Mouse (Mus musculus): ENCODE measurements around the gene Lhfp. TPM values are rescaled to one million over a fixed set of nuclear protein-coding genes. Genes with fewer than 3 reads are reported as not detected.
A peak's percentile ranks its signal among the peaks of the same experiment; 100 is the strongest.

Lhfp gene
- polyA plus RNA-seq, 1 experiment from 2014 or later: 50.7 TPM

DNA sequence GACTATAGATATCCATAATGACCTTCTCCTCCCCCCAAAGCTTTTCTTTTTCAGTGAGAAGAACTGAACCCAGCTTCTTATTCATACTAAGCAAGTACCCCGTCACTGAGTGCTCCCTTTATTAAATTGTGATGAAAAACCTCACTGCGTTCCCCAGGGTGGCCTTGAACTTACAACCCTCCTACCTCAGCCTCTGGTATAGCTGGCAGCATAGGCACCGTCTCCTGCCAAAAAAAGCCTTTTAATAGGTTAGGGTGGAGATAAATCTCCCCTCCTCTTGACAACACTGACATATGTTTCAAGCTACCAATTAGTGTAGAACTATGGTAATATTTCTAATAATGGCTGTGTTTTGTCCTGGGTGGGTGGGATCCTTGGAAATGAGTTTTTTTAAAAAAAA lies 33.4 kb downstream of the Lhfp start:
- Histone ChIP-seq H3K27me3 (replicated peaks) (no peaks in the 10 kb centered on the region), H3K4me2 (replicated peaks) (no peak overlapping the region), H3K36me3 (no peaks in the 10 kb centered on the region), H3K9ac (no peak overlapping the region), H3K9me3 (no peaks in the 10 kb centered on the region), H3K27ac (no peak overlapping the region), H3K4me1 (no peaks in the 10 kb centered on the region), H3K4me3 (no peak overlapping the region)
- ATAC-seq (ENCODE audit: low FRiP score, low read depth): no peak
- 81% methylated on average over 3 of the region's 3 CpGs for WGBS

DNA sequence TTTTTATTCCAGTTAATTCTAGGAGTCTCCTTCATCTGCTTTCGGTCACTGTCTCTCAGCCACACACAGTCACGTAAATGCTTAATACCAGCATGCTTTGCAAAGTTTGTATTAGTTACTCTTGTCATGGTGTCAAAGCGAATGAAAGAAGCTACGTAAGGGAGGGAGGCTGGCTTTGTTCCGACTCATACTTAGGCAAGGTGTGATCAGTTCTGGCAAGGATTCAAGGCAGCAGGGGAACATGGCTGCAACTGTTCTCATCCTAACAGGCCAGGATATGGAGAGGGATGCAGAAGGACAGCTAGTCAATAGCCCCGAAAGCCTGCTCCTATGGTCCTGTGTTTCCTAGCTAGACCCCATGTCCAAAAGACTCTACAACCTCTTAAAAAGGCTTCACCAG lies 39.0 kb downstream of the Lhfp start:
- Histone ChIP-seq H3K27me3 (replicated peaks) (no peaks in the 10 kb centered on the region), H3K4me2 (replicated peaks) (no peak overlapping the region), H3K27ac (no peak overlapping the region), H3K9ac (no peak overlapping the region), H3K4me3 (no peak overlapping the region), H3K4me1 (no peaks in the 10 kb centered on the region), H3K36me3 (no peaks in the 10 kb centered on the region), H3K9me3 (no peaks in the 10 kb centered on the region)
- 93% methylated on average over 6 of the region's 6 CpGs for WGBS
- ATAC-seq (ENCODE audit: low FRiP score, low read depth): no peak

DNA sequence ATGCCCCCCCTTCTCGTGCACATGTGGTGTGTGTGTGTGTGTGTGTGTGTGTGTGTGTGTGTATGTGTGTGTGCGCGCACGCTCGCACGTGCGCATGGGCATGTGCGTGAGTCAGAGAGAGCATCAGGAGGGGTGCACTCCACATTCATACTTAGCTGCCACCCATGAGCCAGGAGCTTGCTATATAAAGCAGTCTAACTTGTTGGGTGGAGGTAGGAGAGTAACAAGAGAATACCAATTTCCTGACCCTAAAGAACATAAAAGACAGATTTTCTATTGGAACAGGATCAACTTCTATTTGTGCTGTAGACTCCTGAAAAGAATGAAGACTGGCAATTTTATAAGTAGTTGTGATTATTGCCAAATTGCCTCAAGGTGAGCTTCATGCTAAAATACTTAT lies 39.4 kb downstream of the Lhfp start:
- WGBS: 97% methylated on average over 8 of the region's 8 CpGs
- Histone ChIP-seq H3K27ac (no peak overlapping the region), H3K4me1 (no peaks in the 10 kb centered on the region), H3K9me3 (no peaks in the 10 kb centered on the region), H3K27me3 (replicated peaks) (no peaks in the 10 kb centered on the region), H3K9ac (no peak overlapping the region), H3K4me2 (replicated peaks) (no peak overlapping the region), H3K36me3 (no peaks in the 10 kb centered on the region), H3K4me3 (no peak overlapping the region)
- ATAC-seq (ENCODE audit: low FRiP score, low read depth): no peak

DNA sequence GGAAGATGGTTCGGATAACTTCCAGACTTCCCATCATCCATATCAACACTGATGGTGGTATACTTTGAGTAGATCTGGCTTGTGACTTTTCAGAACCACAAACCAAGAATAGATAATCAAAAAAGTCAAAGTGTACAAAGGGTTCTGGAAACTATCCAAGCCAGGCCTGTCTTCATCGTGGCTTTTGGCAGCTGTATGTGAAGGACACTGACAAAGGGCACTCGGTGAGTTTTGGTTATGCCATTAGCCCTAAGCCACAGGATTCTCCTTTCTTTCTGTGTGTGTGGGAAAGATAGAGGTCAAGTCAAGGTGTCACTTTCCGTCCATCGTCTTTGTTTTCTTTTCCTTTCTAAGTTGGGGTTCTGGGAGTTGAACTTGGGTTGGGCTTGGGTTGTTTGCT lies 42.4 kb downstream of the Lhfp start:
- H3K4me1 ChIP-seq: peaks cover 5% of the 10 kb centered on the region; the same call in 1 of the 2 replicates
- H3K4me3 ChIP-seq: no peak overlapping the region
- no peak overlapping the region for H3K4me2 ChIP-seq (replicated peaks)
- ATAC-seq (ENCODE audit: low FRiP score, low read depth): no peak
- H3K27ac ChIP-seq: no peak overlapping the region
- H3K9me3 ChIP-seq: no peaks in the 10 kb centered on the region
- H3K27me3 ChIP-seq (replicated peaks): no peaks in the 10 kb centered on the region
- no peak overlapping the region for H3K9ac ChIP-seq
- WGBS: 90% methylated on average over 5 of the region's 5 CpGs
- no peaks in the 10 kb centered on the region for H3K36me3 ChIP-seq

DNA sequence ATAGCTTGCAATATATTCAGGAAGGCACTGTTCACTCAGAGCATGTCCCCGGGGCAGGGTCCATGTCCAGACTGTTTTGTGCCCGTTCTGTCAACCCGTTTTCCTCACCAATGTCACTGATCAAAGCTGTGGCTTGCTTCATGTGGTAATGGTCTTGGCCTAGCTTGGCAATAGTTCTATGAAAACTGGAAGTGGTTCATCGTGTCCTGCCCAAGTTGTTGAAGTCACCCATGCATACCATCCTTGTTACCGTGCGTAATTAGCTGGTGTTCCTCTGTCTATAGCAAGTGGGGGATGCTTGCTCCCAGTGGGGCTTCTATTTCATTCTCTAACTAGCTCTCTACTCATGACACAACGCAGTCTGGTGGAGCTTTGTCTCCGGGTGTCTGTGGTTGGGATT lies 43.5 kb downstream of the Lhfp start:
- Histone ChIP-seq H3K4me3 (no peak overlapping the region), H3K9ac (no peak overlapping the region), H3K9me3 (no peaks in the 10 kb centered on the region), H3K36me3 (no peaks in the 10 kb centered on the region), H3K4me2 (replicated peaks) (no peak overlapping the region), H3K4me1 (peaks cover 5% of the 10 kb centered on the region; the same call in 1 of the 2 replicates), H3K27me3 (replicated peaks) (no peaks in the 10 kb centered on the region), H3K27ac (no peak overlapping the region)
- WGBS: 90% methylated on average over 8 of the region's 8 CpGs
- ATAC-seq (ENCODE audit: low FRiP score, low read depth): no peak

DNA sequence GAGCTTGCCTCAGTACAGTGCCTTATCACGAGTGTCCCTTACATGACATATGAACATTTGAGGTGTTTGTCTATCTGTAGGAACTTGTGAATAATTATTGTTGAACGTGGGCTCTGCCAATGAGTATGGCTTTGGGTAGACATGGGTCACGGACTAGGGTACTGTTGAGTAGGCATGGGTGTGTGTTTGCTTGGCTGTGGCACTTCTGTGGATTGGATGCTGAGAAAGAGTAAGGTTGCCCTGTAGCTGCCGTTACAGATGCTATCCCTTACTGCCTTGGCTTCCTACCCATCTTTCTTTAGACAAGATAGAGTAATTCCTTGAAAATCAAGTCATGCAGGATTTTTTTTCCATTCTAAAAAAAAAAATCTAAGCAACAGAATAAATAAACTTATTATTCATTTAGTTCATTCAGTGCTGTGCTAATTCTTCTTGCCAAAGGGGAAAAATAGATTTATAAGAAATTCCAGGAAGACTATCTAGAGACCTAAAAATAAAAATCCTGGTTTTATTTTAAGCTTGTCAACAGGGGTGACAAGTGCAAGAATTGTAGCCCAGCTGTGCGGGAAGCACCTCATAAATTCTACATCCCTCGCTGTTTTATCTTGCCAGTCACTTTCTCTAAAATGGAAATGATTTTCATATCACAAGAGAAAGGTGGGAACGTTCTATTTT lies 45.3 kb downstream of the Lhfp start:
- Histone ChIP-seq H3K4me2 (replicated peaks) (no peak overlapping the region), H3K4me1 (peaks cover 5% of the 10 kb centered on the region; the same call in 1 of the 2 replicates), H3K9ac (no peak overlapping the region), H3K27me3 (replicated peaks) (no peaks in the 10 kb centered on the region), H3K4me3 (no peak overlapping the region), H3K27ac (no peak overlapping the region), H3K36me3 (no peaks in the 10 kb centered on the region), H3K9me3 (no peaks in the 10 kb centered on the region)
- 78% methylated on average over 7 of the region's 7 CpGs for WGBS
- no peak for ATAC-seq (ENCODE audit: low FRiP score, low read depth)

DNA sequence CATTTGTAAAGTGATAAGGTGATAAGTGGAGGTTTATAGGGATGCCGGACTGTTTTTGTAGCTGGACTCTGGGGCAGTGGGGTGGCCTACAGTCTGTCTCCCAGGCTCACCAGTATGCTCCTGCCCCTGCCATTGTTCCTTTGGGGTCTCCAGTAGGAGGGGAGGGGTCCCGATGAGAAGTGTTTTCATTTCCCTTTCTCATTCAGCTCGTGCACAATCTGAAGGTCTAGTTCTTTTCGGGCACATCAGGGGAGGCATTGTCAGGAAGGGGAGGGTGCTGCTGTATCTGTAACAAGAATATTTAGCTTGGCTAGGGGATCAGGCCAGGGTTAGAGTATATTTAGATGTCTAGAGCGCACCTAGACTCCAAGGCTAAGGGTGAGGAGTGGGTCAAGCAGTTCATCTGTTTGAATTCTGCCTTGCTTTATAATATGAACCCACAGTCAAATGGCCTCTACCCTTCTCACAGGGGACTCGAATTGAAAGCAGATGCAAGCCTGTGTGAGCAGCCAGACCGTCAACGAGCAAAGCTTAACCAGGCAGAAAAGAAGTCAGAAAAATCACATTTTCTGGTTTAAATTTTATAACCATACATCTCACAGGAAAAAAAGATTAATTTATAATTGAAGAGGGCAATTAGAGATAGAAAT lies 46.0 kb downstream of the Lhfp start:
- Histone ChIP-seq H3K9ac (no peak overlapping the region), H3K4me2 (replicated peaks) (no peak overlapping the region), H3K4me3 (no peak overlapping the region), H3K27ac (no peak overlapping the region), H3K36me3 (no peaks in the 10 kb centered on the region), H3K9me3 (no peaks in the 10 kb centered on the region), H3K4me1 (peaks cover 5% of the 10 kb centered on the region; the same call in 1 of the 2 replicates), H3K27me3 (replicated peaks) (no peaks in the 10 kb centered on the region)
- WGBS: 52% methylated on average over 8 of the region's 8 CpGs
- no peak for ATAC-seq (ENCODE audit: low FRiP score, low read depth)

DNA sequence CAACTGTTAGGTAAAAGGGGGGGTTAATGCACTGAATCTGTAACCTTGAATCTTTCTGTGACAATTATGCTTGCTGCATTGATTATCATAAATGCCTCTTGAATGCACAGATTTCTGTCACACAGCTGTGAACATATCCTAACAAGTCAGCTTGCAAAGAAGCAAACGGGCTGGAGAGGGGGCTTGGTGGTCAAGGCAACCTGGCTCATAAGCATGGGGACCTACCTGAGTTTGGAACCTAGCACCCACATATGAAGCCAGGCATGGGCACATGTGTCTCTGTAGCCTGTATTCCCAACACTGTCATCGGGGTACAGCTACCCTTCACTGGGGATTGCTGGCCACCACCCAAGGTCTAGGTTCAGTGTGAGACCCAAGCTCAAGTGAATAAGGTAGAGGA lies 48.6 kb downstream of the Lhfp start:
- 92% methylated on average over 2 of the region's 2 CpGs for WGBS
- no peak overlapping the region for H3K4me2 ChIP-seq (replicated peaks)
- no peak for ATAC-seq (ENCODE audit: low FRiP score, low read depth)
- H3K9me3 ChIP-seq: no peaks in the 10 kb centered on the region
- no peak overlapping the region for H3K4me3 ChIP-seq
- no peaks in the 10 kb centered on the region for H3K27me3 ChIP-seq (replicated peaks)
- H3K27ac ChIP-seq: no peak overlapping the region
- H3K4me1 ChIP-seq: peaks cover 5% of the 10 kb centered on the region; the same call in 1 of the 2 replicates
- H3K9ac ChIP-seq: no peak overlapping the region
- no peaks in the 10 kb centered on the region for H3K36me3 ChIP-seq

DNA sequence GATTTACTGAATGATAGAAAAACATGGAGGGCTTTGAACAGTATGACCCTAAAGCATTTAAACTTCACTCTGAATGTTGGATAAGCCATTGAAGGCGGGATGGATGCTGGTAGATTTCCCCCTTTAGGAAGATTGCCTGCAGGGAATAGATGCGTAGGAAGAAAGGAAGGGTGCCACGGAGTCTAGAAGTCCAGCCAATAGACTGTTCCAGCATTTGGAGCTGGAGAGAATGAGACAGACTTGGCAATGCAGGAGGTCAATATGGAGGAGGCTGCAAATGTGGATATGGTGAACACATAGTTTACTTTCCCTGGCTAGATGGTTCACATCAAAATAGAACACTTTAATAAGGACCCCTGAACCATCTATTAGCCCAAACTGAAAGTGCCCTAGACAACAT lies 58.9 kb downstream of the Lhfp start:
- Histone ChIP-seq H3K4me1 (peaks cover 26% of the 10 kb centered on the region), H3K36me3 (no peaks in the 10 kb centered on the region), H3K27ac (no peak overlapping the region), H3K9me3 (no peaks in the 10 kb centered on the region), H3K4me2 (replicated peaks) (no peak overlapping the region), H3K4me3 (no peak overlapping the region), H3K9ac (no peak overlapping the region), H3K27me3 (replicated peaks) (no peaks in the 10 kb centered on the region; the same call in 1 of the 2 replicates)
- WGBS: 86% methylated on average over 3 of the region's 3 CpGs
- ATAC-seq (ENCODE audit: low FRiP score, low read depth): no peak

DNA sequence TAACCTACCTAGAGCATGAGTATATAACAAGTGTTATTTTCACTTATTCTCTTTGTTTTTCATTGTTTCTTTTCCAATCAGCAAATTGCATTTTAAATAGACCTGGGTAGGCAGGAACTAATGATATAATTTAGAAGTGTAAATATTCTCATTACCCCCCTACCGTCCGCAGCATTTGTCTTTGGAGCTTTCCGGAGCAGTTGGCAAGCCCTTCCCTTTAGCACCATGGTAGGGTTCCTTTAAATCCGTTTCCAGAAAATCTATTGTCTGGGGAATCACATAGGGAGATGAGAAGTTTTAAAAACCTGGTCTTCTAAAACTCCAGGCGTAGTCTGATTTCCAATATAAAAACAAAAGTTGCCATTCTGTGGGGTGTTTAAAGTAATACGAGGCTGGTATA lies 59.5 kb downstream of the Lhfp start:
- H3K9me3 ChIP-seq: no peaks in the 10 kb centered on the region
- no peak overlapping the region for H3K4me2 ChIP-seq (replicated peaks)
- no peak overlapping the region for H3K4me3 ChIP-seq
- no peaks in the 10 kb centered on the region; the same call in 1 of the 2 replicates for H3K27me3 ChIP-seq (replicated peaks)
- H3K27ac ChIP-seq: no peak overlapping the region
- no peak overlapping the region for H3K9ac ChIP-seq
- H3K4me1 ChIP-seq: peaks cover 26% of the 10 kb centered on the region
- no peaks in the 10 kb centered on the region for H3K36me3 ChIP-seq
- 23% methylated on average over 6 of the region's 6 CpGs for WGBS
- ATAC-seq (ENCODE audit: low FRiP score, low read depth): no peak

DNA sequence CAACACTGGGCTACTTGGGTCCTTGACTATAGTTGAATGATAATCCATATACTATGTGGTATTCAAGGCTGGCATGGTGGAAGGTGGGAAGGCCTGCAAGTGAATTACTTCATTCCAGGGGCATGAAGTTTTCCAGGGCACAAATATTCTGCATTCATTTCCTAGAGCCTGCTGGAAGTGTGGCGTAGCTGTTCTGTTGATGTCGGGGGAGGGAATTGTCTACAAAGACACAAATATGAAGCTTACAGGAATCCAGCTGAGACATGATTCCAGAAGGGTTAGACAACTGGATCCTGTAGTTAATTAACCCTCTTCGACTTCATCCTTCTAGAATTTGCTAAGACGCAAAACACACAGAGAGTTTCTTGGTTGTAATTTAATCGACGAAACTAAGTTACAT lies 60.4 kb downstream of the Lhfp start:
- no peaks in the 10 kb centered on the region for H3K9me3 ChIP-seq
- peaks cover 26% of the 10 kb centered on the region for H3K4me1 ChIP-seq
- no peak for ATAC-seq (ENCODE audit: low FRiP score, low read depth)
- H3K27me3 ChIP-seq (replicated peaks): no peaks in the 10 kb centered on the region; the same call in 1 of the 2 replicates
- no peak overlapping the region for H3K4me3 ChIP-seq
- H3K27ac ChIP-seq: no peak overlapping the region
- H3K9ac ChIP-seq: no peak overlapping the region
- 57% methylated on average over 6 of the region's 6 CpGs for WGBS
- H3K36me3 ChIP-seq: no peaks in the 10 kb centered on the region
- H3K4me2 ChIP-seq (replicated peaks): 0 out of 2 replicates have a peak overlapping the region, but pooled peaks have one; percentile 6

DNA sequence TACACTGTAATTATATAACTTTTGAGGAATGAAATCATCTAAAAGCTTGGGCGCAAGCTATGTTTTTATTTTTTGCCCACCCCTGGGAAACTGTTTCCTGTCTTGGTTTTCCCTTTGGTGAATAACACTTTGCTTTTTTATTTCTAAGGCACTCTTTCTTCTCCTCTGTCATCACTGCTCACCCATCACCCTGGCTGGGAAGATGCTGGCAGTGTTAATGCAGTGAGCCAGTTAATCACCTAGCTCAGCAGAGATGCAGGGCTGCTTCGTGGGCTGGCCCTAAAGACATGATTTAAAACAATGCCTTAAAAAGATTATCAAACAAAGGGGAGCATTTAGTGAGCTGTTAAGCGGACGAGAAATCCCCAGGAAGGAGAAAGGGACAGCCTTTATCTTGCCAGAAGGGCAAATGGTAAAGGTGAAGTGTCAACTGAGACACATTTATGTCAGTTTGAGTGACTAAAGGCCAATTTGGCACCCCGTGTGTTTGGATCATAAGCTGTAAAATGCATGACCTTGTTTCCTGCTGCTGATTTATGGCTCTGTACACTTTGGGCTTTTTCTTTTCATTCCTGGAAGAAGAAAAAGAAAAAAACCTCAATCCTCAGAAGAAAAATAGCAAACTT lies 60.9 kb downstream of the Lhfp start:
- H3K36me3 ChIP-seq: no peaks in the 10 kb centered on the region
- H3K9me3 ChIP-seq: no peaks in the 10 kb centered on the region
- WGBS: 16% methylated on average over 5 of the region's 5 CpGs
- no peak overlapping the region for H3K4me3 ChIP-seq
- H3K4me2 ChIP-seq (replicated peaks): peak overlapping the region; percentile 6; the same call in 1 of the 2 replicates
- no peaks in the 10 kb centered on the region; the same call in 1 of the 2 replicates for H3K27me3 ChIP-seq (replicated peaks)
- H3K4me1 ChIP-seq: peaks cover 26% of the 10 kb centered on the region
- H3K27ac ChIP-seq: no peak overlapping the region
- H3K9ac ChIP-seq: no peak overlapping the region
- ATAC-seq (ENCODE audit: low FRiP score, low read depth): no peak

Data from neural tube, embryonic 12.5 days (tissue).